Mouse (Mus musculus): ENCODE data around the gene Lzts3. TPM values are rescaled to one million over a fixed set of nuclear protein-coding genes. Genes with fewer than 3 reads are reported as not detected.

Lzts3 gene
- polyA plus RNA-seq, 2 experiments = 1.4 to 14.6 TPM

DNA sequence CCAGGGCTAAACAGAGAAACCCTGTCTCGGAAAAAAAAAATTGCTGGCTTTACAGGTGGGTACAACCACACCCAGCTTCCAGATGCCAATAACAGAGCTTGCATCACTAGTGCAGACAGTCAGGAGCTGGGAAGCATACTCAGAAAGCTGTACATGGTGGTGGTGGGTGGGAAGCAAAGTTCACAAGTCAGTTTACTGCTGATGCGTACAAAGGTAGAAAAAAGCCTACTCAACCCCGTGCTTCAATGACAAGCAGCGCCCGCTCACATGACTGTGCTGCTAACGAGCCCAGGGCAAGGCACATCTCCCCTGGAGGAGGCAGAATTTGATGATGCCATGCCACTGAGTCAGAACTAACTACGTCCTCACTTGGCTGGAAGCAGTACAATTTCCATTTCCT, 23.6 kb downstream of the Lzts3 start:
- 92% methylated on average over 7 of the region's 7 CpGs for WGBS
- no peaks in the 10 kb centered on the region for H3K9me3 ChIP-seq (ENCODE audit: control insufficient read depth, low read length)
- ATAC-seq (ENCODE audit: low FRiP score, low read depth) = no peak
- H3K4me2 ChIP-seq (replicated peaks; ENCODE audit: low read depth, low read length, severe bottlenecking) = no peak overlapping the region
- no peaks in the 10 kb centered on the region for H3K4me1 ChIP-seq (ENCODE audit: control insufficient read depth, insufficient read depth, low read length)
- TF ChIP-seq POLR2A (IDR thresholded peaks at IDR 0.05; ENCODE audit: borderline replicate concordance, extremely low read depth, insufficient read depth, insufficient read length) = no peak
- H3K27ac ChIP-seq (replicated peaks; ENCODE audit: low read depth, low read length) = no peak overlapping the region
- no peak overlapping the region for H3K9ac ChIP-seq (ENCODE audit: low read depth, low read length, severe bottlenecking)
- H3K36me3 ChIP-seq (ENCODE audit: control insufficient read depth, insufficient read depth, low read length) = peaks cover 50% of the 10 kb centered on the region
- H3K4me3 ChIP-seq (replicated peaks; ENCODE audit: low read length) = no peak overlapping the region
- no peaks in the 10 kb centered on the region for H3K27me3 ChIP-seq (ENCODE audit: control insufficient read depth, insufficient read depth, low read length)
- no peak for DNase-seq (ENCODE audit: low spot score)

DNA sequence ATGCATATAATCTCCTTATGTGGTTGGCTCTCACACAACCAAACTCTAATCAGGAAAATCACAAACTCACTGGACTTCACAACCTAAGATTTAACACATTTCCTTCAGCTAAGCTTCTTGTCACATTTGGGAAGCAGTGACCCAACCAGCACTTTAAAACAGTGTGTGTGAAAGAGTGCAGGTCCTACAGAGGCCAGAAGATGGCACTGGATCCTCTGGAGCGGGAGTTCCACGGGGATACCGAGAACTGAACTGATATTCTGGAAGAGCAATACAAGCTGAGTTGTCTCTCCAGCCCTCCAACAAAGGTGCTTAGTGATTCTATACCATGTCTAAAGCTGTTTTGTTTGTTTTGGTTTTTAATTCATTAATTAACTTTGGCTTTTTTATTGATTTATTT, 29.5 kb downstream of the Lzts3 start:
- ATAC-seq (ENCODE audit: low FRiP score, low read depth) (no peak), DNase-seq (ENCODE audit: low spot score) (no peak)
- WGBS = 69% methylated on average over 3 of the region's 3 CpGs
- H3K4me2 ChIP-seq (replicated peaks; ENCODE audit: low read depth, low read length, severe bottlenecking) = no peak overlapping the region
- no peak overlapping the region for H3K27ac ChIP-seq (replicated peaks; ENCODE audit: low read depth, low read length)
- no peaks in the 10 kb centered on the region for H3K27me3 ChIP-seq (ENCODE audit: control insufficient read depth, insufficient read depth, low read length)
- peaks cover 33% of the 10 kb centered on the region for H3K36me3 ChIP-seq (ENCODE audit: control insufficient read depth, insufficient read depth, low read length)
- no peak for TF ChIP-seq POLR2A (IDR thresholded peaks at IDR 0.05; ENCODE audit: borderline replicate concordance, extremely low read depth, insufficient read depth, insufficient read length)
- H3K9me3 ChIP-seq (ENCODE audit: control insufficient read depth, low read length) = no peaks in the 10 kb centered on the region
- H3K4me1 ChIP-seq (ENCODE audit: control insufficient read depth, insufficient read depth, low read length) = no peaks in the 10 kb centered on the region
- no peak overlapping the region for H3K4me3 ChIP-seq (replicated peaks; ENCODE audit: low read length)
- H3K9ac ChIP-seq (ENCODE audit: low read depth, low read length, severe bottlenecking) = no peak overlapping the region

DNA sequence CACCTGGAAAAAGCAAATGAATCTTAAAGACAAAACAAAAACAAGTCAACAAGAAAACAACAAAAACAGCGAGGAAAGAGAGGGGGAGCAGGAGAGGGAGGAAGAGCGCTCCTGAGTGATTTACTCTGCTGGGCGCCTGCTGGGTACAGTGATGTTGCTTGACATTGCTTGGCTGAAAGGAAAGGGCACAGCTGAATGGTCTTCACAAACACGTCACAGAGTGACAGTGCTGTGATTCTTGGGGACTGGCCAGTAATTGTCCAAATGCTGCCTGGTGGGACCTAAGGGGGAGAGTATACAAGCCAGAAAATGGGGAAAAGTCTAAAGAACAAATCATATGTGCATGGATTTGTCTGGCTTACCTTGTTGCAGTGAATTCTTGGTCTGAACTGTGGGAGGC, 40.4 kb downstream of the Lzts3 start:
- H3K9ac ChIP-seq (ENCODE audit: low read depth, low read length, severe bottlenecking) = no peak overlapping the region
- no peaks in the 10 kb centered on the region for H3K9me3 ChIP-seq (ENCODE audit: control insufficient read depth, low read length)
- no peak overlapping the region for H3K4me2 ChIP-seq (replicated peaks; ENCODE audit: low read depth, low read length, severe bottlenecking)
- H3K4me3 ChIP-seq (replicated peaks; ENCODE audit: low read length) = no peak overlapping the region
- H3K4me1 ChIP-seq (ENCODE audit: control insufficient read depth, insufficient read depth, low read length) = no peaks in the 10 kb centered on the region
- 90% methylated on average over 4 of the region's 4 CpGs for WGBS
- H3K36me3 ChIP-seq (ENCODE audit: control insufficient read depth, insufficient read depth, low read length) = peaks cover 55% of the 10 kb centered on the region
- no peak for TF ChIP-seq POLR2A (IDR thresholded peaks at IDR 0.05; ENCODE audit: borderline replicate concordance, extremely low read depth, insufficient read depth, insufficient read length)
- no peak overlapping the region for H3K27ac ChIP-seq (replicated peaks; ENCODE audit: low read depth, low read length)
- ATAC-seq (ENCODE audit: low FRiP score, low read depth) (no peak), DNase-seq (ENCODE audit: low spot score) (no peak)
- no peaks in the 10 kb centered on the region for H3K27me3 ChIP-seq (ENCODE audit: control insufficient read depth, insufficient read depth, low read length)

DNA sequence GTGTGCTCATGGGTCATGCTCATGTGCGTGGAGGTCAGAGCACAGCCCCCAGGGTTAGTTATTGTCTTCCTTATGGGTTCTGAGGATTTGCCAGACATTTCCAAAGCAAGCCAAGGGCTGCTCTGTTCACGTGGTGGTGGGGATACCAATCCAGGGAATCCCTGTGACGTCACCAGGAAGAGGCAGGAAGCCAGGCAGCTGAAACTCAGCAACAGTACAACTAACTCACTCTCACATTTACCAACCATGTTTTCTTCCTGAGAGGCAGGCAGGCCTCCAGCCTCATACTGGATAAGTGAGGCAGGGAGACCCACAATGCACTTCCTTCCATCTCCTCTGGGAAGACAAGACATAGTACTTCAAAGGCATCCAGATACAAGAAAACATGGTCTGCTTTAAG, 44.2 kb downstream of the Lzts3 start:
- Histone ChIP-seq H3K9me3 (ENCODE audit: control insufficient read depth, low read length) (no peaks in the 10 kb centered on the region), H3K27ac (replicated peaks; ENCODE audit: low read depth, low read length) (no peak overlapping the region), H3K4me3 (replicated peaks; ENCODE audit: low read length) (no peak overlapping the region), H3K4me1 (ENCODE audit: control insufficient read depth, insufficient read depth, low read length) (no peaks in the 10 kb centered on the region), H3K4me2 (replicated peaks; ENCODE audit: low read depth, low read length, severe bottlenecking) (no peak overlapping the region), H3K9ac (ENCODE audit: low read depth, low read length, severe bottlenecking) (no peak overlapping the region), H3K36me3 (ENCODE audit: control insufficient read depth, insufficient read depth, low read length) (peaks cover 72% of the 10 kb centered on the region), H3K27me3 (ENCODE audit: control insufficient read depth, insufficient read depth, low read length) (no peaks in the 10 kb centered on the region)
- TF ChIP-seq POLR2A (IDR thresholded peaks at IDR 0.05; ENCODE audit: borderline replicate concordance, extremely low read depth, insufficient read depth, insufficient read length) = no peak
- no peak for DNase-seq (ENCODE audit: low spot score)
- no peak for ATAC-seq (ENCODE audit: low FRiP score, low read depth)
- 72% methylated on average over 3 of the region's 3 CpGs for whole genome bisulfite sequencing

DNA sequence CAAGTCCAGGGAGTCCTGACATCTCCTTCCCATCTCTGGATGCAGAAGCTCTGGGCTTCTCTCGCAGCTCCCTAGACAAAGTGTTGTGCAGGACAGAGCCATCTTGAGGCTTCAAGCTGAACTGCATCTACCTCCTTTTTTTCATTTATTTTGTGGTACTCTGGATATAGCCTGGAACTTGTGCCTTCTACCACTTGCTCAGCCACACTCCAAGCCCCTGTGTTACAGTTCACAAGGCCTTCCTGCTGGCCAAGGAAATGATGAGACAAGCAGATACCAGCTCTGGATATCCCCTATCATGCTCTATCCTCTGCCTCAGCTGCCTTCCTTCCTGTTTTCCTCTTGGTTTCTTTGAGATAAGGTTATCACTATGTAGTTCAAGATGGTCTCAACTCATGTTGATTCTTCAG, 45.0 kb downstream of the Lzts3 start:
- DNase-seq (ENCODE audit: low spot score) (peak; percentile 58), ATAC-seq (ENCODE audit: low FRiP score, low read depth) (no peak)
- Histone ChIP-seq H3K4me3 (replicated peaks; ENCODE audit: low read length) (no peak overlapping the region), H3K4me2 (replicated peaks; ENCODE audit: low read depth, low read length, severe bottlenecking) (no peak overlapping the region), H3K27me3 (ENCODE audit: control insufficient read depth, insufficient read depth, low read length) (no peaks in the 10 kb centered on the region), H3K9me3 (ENCODE audit: control insufficient read depth, low read length) (no peaks in the 10 kb centered on the region), H3K27ac (replicated peaks; ENCODE audit: low read depth, low read length) (no peak overlapping the region), H3K36me3 (ENCODE audit: control insufficient read depth, insufficient read depth, low read length) (peaks cover 68% of the 10 kb centered on the region), H3K4me1 (ENCODE audit: control insufficient read depth, insufficient read depth, low read length) (no peaks in the 10 kb centered on the region), H3K9ac (ENCODE audit: low read depth, low read length, severe bottlenecking) (no peak overlapping the region)
- 27% methylated on average over 1 of the region's 1 CpGs for WGBS
- no peak for TF ChIP-seq POLR2A (IDR thresholded peaks at IDR 0.05; ENCODE audit: borderline replicate concordance, extremely low read depth, insufficient read depth, insufficient read length)

DNA sequence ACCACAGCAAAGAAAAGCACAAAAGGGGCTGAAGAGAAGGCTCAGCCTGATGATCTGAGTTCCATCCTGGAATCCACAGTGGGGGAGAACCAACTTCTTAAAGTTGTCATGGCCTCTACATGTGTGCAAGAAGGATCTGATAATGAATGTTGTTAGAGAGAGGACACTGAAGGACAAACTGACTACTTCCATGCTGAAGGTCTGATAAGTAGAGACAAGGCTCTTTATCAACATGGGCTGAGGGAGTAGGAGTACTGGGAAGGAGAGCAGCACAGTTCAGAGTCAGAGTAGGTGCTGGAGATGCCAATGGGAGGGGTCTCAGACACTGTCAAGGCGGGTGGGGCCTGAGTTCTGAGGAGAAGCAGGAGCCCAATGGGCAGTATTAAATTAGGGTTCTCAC, 47.0 kb downstream of the Lzts3 start:
- H3K27ac ChIP-seq (replicated peaks; ENCODE audit: low read depth, low read length) = no peak overlapping the region
- H3K36me3 ChIP-seq (ENCODE audit: control insufficient read depth, insufficient read depth, low read length) = peaks cover 76% of the 10 kb centered on the region
- no peak for DNase-seq (ENCODE audit: low spot score)
- no peaks in the 10 kb centered on the region for H3K9me3 ChIP-seq (ENCODE audit: control insufficient read depth, low read length)
- no peaks in the 10 kb centered on the region for H3K4me1 ChIP-seq (ENCODE audit: control insufficient read depth, insufficient read depth, low read length)
- H3K9ac ChIP-seq (ENCODE audit: low read depth, low read length, severe bottlenecking) = no peak overlapping the region
- no peak for TF ChIP-seq POLR2A (IDR thresholded peaks at IDR 0.05; ENCODE audit: borderline replicate concordance, extremely low read depth, insufficient read depth, insufficient read length)
- 83% methylated on average over 1 of the region's 1 CpGs for WGBS
- H3K27me3 ChIP-seq (ENCODE audit: control insufficient read depth, insufficient read depth, low read length) = no peaks in the 10 kb centered on the region
- no peak for ATAC-seq (ENCODE audit: low FRiP score, low read depth)
- no peak overlapping the region for H3K4me2 ChIP-seq (replicated peaks; ENCODE audit: low read depth, low read length, severe bottlenecking)
- no peak overlapping the region for H3K4me3 ChIP-seq (replicated peaks; ENCODE audit: low read length)

Data from limb, embryonic 14.5 days (tissue).